Mouse (Mus musculus) lung, adult 2 months (tissue): ENCODE results near the gene Gm49450.

Source experiments
- CTCF ChIP-seq: fragments of 200-500 bp; IDR thresholded peaks from 2 replicates; pipeline ENCODE4 v1.5.1; 2011; ENCODE audit warnings: mild to moderate bottlenecking, low read length, control low read depth; ENCODE audit not compliant: insufficient read depth
- POLR2A ChIP-seq: fragments of 200-500 bp; IDR thresholded peaks from 2 replicates; pipeline ENCODE4 v1.6.1; 2011; ENCODE audit warnings: low read depth, mild to moderate bottlenecking, control low read depth, low read length, borderline replicate concordance; ENCODE audit errors: extremely low read depth

DNA sequence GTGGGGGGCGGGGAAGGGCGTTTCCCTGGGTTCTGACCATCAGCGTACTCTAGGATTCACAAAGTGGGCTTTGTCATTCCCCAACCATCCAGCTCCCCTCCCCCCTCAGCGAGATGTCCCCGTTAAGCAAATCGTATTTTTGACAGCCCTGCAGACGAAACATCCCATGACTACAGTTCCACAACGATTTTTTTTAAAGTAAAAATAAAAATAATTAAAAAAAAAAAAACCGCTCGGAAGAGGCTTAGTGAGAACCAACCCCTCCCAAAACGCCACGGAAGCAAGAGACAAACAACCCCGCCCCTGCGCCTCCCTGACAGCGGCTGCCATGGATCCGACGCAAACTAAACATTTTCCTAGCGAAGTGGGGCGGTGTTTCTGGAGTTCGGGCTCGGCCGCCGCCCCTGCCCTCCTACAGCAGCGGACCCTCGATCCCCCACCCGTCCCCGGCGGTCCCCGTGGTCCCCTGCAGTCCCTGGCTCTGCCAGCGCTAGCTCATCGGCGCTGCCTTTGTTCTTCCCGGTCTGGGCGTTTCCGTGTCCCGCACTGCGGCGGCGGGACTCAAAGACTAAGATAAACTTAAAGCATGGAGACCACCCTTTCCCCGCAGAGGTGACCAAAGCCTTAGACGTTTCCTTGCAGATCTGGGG lies 475 bp downstream of the Gm49450 start:
- TF ChIP-seq CTCF = peak; percentile 14; the same call in 1 of the 2 replicates
- no peak; the same call in 1 of the 2 replicates for TF ChIP-seq POLR2A
